Mouse (Mus musculus) testis, postnatal 10 days (tissue): Measurements from ENCODE around the gene Lat2.
"Not testable (repeated sequence)": the region's sequence is repeated elsewhere in the genome, so short reads cannot be mapped to it uniquely, and the experiment has no call there.

Experiments
- DNase-seq: peaks from one replicate; pipeline ENCODE4 v3.0.0; 2021; ENCODE audit warnings: low spot score

The Lat2 gene

DNA sequence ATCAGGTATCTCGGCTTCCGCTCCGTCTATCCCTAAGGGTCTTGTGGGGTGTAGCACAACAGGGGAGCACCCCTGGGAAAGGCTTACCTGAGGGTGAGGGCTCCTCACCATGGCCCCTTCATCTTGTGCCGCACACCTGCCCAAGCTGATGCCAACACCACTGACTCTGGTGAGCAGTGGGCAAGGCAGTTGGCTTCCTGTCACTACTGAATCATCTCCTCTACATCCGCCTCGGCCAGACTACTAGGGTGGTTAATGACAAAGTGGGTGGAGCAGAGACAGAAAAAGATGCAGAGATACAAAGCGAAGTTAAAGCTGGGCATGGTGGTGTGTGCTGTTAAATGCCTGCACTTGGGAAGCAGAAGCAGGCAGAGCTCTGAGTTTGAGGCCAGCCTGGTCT, at the start of gene Lat2:
Gene Lat2, minus strand, starts transcription at position 224 of the 400 bp plus-strand sequence.
- DNase-seq = no peak

DNA sequence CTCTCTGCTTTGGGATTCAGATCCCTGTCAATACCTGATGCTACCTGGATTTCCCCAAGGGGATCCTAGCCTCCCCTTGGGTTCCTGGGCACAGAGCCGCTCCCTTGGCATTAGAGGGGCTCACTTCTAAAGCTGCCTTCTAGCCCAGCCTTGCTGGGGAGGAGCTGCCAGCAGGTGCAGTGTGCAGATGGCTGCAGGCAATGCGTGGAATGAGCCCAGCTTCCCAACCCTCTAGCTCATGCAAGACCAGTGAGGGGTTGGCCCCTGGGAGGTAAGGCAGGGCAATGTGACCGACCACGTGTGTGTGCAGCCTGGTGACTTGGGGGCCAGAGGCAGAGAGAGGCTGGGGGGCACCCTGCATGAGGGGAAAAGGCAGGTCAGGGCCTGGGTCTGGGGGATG, 41.9 kb upstream of the Lat2 start:
- DNase-seq = no peak

- DNase-seq = no peak
These were observed 37.2 kb upstream of the Lat2 start for GRCm38 (mm10) chr5:134652015-134652414.

GRCm38 (mm10) chr5:134650926-134651325, 36.1 kb upstream of the Lat2 start:
- DNase-seq = peak; percentile 81

DNA sequence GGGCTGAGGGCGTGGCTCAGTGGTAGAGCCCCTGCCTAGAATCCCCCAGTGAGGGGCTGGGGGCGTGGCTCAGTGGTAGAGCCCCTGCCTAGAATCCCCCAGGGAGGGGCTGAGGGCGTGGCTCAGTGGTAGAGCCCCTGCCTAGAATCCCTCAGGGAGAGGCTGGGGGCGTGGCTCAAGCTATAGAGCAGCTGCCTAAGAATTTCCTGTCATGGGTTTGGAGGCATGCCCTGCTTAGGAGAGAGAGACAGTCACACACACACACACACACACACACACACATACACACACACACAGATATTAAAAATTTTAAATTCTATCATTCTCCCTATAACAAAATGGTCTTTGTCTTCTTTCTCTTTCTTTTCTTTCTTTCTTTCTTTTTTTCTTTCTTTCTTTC, 34.2 kb upstream of the Lat2 start:
- DNase-seq = not testable (repeated sequence)

- no peak for DNase-seq
These were observed 32.6 kb upstream of the Lat2 start for GRCm38 (mm10) chr5:134647394-134647793.

- DNase-seq = no peak
These were observed 31.6 kb upstream of the Lat2 start for GRCm38 (mm10) chr5:134646461-134646860.

GRCm38 (mm10) chr5:134644643-134645118, 29.9 kb upstream of the Lat2 start:
- DNase-seq = no peak

DNA sequence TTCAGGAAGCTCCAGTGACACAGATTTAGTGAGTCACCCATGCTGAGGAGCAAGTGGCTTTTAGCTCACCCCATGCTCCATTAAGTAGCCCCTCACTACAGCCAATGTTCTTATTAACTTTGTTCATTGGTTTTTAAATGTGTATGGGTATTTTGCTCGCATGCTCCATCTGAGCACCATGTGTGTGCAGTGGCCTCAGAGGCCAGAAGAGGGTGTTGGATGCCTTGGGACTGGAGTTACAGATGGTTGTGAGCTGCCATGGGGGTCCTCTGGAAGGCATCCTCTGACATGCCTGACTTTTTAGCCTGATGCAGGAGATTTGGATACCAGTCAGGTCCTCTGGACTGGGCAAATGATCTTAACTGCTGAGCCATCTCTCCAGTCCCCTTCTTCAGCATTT, 29.3 kb upstream of the Lat2 start:
- no peak for DNase-seq

DNA sequence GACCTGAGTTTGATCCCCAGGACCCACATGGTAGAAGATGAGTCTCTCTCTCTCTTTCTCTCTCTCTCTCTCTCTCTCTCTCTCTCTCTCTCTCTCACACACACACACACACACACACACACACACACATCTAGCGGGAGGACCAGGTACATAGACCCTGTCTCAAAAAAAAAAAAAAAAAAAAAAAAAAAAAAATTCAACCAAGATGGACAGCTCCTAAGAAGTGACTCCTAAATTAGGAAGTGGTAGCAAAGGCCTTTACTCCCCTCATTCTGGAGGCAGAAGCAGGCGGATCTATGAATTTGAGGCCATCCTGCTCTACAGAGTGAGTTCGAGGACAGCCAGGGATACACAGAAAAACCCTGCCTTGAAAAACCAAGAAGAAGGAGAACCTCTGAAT, 25.5 kb upstream of the Lat2 start:
- no peak for DNase-seq

DNA sequence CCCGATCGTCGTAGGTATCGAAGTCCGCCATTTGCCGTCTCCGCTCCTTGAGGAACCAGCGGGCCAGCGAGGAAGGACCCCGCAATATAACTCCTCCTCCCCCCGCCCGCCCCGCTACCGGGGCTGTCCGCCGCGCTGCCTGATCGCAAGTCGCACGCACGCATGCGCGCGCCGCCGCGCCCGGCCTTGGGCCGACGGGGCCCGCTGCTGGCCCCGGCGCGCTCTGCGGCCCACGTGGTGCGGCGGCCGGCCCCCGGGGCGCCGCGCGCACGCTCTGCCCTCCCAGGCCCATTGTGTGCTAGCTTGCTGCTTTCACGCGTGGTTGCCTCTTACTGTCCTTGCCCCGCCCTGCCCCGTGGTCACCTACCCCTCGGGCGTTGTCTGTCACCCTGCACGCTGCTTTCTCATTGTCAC, 24.5 kb upstream of the Lat2 start, which contains the start of gene Eif4h:
Gene Eif4h, minus strand, starts transcription at position 222 of the 414 bp plus-strand sequence.
- DNase-seq = peak; percentile 98

GRCm38 (mm10) chr5:134638461-134639268, 23.8 kb upstream of the Lat2 start:
- DNase-seq = no peak

DNA sequence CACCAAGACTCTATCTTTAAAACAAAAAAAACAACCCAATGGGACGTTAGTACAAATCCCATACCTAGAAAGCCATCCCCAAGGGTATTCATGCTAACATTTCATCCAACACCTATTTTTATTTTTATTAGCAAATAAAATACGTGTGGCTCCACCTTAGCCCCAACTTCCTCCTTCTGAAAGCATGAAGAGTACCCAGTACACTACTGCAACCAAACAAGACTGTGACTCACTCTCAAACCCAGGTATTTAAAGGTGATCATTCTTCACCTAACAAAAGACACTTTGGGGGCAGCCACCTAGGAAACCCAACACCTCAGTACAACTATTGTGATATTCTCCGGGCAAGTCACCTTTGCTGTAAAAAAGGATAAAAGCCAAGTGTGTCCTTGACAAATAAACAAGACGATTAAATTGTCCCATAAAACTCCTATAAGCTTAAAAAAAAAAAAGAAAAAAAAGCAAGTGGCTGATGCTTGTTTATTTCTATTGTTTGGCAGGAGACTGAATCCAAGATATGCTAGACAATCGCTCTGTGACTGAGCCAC, 23.1 kb upstream of the Lat2 start:
- no peak for DNase-seq

GRCm38 (mm10) chr5:134632841-134633240, 18.0 kb upstream of the Lat2 start:
- no peak for DNase-seq

DNA sequence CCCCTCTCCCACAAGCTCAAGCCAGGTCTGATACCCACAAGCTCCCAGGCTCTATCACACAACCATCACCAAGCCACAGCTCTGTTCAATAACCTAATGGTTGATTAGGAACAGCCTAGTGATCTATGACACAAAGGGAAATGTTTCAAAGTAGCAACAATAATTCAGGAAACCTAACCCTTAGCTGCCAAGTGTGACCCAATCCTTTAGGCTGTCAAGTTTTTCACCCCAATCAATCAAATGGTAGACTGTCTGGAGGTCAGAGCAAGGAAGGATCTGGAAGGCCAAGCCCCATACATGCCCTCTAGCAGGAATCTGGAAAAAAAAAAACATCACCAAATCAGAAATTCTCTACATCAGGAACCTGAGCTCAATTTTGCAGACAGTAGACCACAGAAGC, 16.0 kb upstream of the Lat2 start:
- DNase-seq = no peak

- DNase-seq = no peak
These were observed 14.7 kb upstream of the Lat2 start for GRCm38 (mm10) chr5:134629508-134629907.

- no peak for DNase-seq
These were observed 7.2 kb upstream of the Lat2 start for GRCm38 (mm10) chr5:134622069-134622468.

GRCm38 (mm10) chr5:134621099-134621640, 6.3 kb upstream of the Lat2 start:
- no peak for DNase-seq

GRCm38 (mm10) chr5:134620457-134620856, 5.6 kb upstream of the Lat2 start:
- no peak for DNase-seq

DNA sequence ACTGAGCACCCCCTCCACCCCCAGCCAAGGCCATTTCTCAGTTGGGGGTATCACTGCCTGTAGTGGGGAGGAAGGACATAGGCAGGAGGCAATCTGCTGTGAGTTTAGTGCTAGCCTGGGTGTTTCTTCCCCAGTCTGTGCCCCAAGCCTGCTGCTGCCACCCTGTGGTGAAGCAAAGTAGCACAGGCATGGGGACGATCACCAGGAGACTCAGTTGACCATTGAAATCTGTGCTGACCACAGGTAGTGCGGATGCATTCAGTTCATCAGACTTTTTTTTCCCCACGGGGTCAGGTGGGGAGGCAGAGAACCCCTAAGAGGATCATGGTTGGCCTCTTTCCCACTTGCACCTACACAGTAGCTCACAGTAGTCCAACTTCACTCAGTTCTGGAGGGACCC, 2.2 kb upstream of the Lat2 start:
- peak; percentile 78 for DNase-seq

DNA sequence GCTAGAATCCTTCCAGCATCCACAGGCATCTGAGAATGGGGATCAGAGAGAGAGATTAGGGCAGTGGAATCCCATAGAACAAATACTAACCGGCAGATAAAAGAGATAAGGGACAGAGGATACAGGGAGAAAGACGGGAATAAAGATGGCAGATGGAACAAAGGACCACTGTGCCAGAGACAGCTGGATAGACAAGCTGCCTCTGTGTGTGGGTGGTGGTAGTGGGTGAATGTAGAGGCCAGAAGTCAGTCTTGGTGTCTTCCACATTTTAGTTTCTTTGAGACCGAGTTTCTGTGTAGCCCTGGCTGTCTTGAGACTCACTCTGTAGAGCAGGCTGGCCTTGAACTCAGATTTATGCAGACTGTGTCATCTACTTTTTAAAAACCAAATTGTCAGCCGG, 955 bp upstream of the Lat2 start:
- DNase-seq = no peak

DNA sequence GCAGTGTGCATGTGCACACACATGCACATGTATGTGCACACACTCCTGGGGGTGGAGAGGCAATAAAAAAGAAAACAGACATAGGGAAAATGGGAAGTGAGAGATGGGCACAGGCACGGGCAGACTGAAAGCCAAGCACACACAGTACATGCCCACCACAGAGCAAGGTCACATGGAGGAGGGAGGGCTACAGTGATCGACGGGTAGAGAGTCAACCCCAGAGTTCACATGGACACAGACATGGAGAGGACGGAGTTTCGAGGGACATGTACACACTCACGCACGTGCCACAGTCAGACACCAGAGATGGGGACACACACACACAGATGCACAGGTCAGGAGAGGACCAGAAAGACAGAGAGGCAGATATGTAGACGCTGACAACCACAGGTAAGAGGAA, 555 bp upstream of the Lat2 start:
- no peak for DNase-seq

DNA sequence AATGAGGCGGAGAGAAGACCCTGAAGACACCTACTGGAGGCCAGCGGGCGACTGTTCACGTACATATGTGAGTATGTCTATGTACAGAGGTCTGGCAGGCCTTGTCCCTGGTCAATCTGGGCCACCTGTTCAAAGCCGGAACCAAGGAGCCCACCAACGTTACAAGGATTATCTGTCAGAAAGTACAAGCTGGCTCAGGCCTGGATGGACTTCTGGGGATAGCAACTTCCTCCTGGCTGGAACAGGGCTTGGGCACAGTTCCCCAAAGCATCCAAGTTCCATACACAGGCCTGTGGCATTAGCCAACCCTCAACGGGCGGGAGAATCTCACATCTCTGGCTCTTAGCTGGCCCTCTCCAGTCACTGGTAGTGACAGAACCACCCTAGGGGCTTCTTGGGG, 529 bp downstream of the Lat2 start:
- no peak for DNase-seq
